Comparison of ENCODE assay signal across 10 mouse cellular contexts in the genomic region with DNA sequence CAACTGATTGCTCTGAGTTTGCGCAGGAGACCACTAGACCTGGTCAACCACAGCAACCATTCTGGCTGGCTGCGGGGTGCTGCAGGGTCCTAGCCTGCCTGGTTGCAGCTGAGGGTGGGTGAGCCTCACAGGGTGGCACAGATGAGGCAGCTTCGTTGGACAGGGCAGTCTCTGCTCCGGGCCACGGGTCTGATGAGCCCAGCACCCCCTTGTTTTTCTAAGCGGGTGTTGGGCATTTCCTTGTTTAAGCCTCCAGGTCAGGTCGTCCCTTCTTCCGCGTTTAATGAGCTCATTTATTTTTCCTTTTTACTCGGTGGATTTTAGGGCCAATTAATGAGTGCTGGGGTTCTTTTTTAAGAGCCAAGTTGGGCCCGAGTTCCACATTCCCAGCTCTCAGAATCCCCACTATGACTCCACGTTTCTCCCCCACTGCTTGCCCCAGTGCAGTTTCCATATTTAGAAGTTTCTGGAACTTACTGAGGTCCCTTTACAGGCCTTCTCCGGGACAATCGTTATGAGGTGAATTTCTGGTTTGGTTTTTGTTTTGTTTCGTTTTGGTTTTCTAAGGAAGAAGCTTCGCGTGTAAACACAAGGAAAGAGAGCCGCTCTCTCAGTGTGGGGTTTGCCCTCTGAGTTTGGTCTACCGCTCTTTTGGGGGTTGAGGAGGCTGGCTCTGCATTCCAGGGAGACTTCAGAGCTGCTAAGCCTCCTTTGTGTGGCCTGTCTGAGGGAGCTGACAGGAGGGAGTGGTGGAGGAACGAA. TPM values are rescaled to one million over a fixed set of nuclear protein-coding genes. Genes with fewer than 3 reads are reported as not detected.
DNase-seq lines count a peak whose midpoint lies in the region; ATAC-seq and TF ChIP-seq lines count a peak whose summit lies in the region.
"Had no signal": no experiment of that assay in that cellular context is flagged by ENCODE, and none has a peak within 500 bp of the region (broad histone marks: within the 10 kb centered on the region; RNA-seq: fewer than 3 reads in every experiment).

No protein-coding gene starts in this region.

- H3K79me2 ChIP-seq in myocyte (ENCODE audit: control insufficient read depth, insufficient read depth) = no peaks in the 10 kb centered on the region

- 13% methylated on average over 20 of the region's 20 CpGs for WGBS in forebrain, embryonic 14.5 days
- 66% methylated on average over 20 of the region's 20 CpGs for WGBS in liver, embryonic 11.5 days

- peak overlapping the region; percentile 12; the same call in 1 of the 2 replicates for H3K4me2 ChIP-seq in forebrain, embryonic 14.5 days (ENCODE audit: low read length)
- peak overlapping the region; percentile 48 for H3K4me2 ChIP-seq in myocyte (ENCODE audit: low read depth)
- H3K4me2 ChIP-seq in liver, embryonic 11.5 days = no peak overlapping the region

- peak; percentile 23 for DNase-seq in kidney, adult 18-20 months
- DNase-seq in kidney, adult 11 months = no peak
- DNase-seq in right cerebral cortex, adult 18-20 months = peak; percentile 31
- DNase-seq in right cerebral cortex, postnatal 36 days (ENCODE audit: low spot score in 2 of 2) = no peak
- peak; percentile 25 for DNase-seq in forebrain, embryonic 14.5 days (ENCODE audit: low spot score)
- DNase-seq in liver, embryonic 11.5 days (ENCODE audit: low spot score) = no peak
- DNase-seq: thymus, postnatal 4 days had no signal

- no peaks in the 10 kb centered on the region for H3K36me3 ChIP-seq in forebrain, embryonic 14.5 days (ENCODE audit: control insufficient read depth, insufficient read depth, low read length)
- no peaks in the 10 kb centered on the region for H3K36me3 ChIP-seq in myocyte (ENCODE audit: control insufficient read depth, insufficient read depth)
- H3K36me3 ChIP-seq in liver, embryonic 11.5 days (ENCODE audit: control insufficient read depth, insufficient read depth, low read length) = no peaks in the 10 kb centered on the region

- H3K9me3 ChIP-seq in forebrain, embryonic 14.5 days (replicated peaks; ENCODE audit: control insufficient read depth, low read length) = no peaks in the 10 kb centered on the region
- H3K9me3 ChIP-seq in liver, embryonic 11.5 days (ENCODE audit: control insufficient read depth, low read length) = no peaks in the 10 kb centered on the region
- H3K9me3 ChIP-seq: megakaryocyte, embryonic 14.5 days had no signal

- H3K27ac ChIP-seq in forebrain, embryonic 14.5 days (ENCODE audit: low read depth, low read length) = no peak overlapping the region
- no peak overlapping the region for H3K27ac ChIP-seq in liver, embryonic 11.5 days (ENCODE audit: low read depth, low read length)

- TF ChIP-seq POLR2A in myocyte (IDR thresholded peaks at IDR 0.05; ENCODE audit: insufficient read length, low read depth) = no peak

- H3K9ac ChIP-seq in forebrain, embryonic 14.5 days (ENCODE audit: low read length) = no peak overlapping the region
- H3K9ac ChIP-seq in liver, embryonic 11.5 days (ENCODE audit: low read depth, low read length) = no peak overlapping the region

- no peak overlapping the region for H3ac ChIP-seq in myocyte (ENCODE audit: control insufficient read depth, insufficient read length)

- peak; percentile 49; the same call in 1 of the 2 replicates for ATAC-seq in forebrain, embryonic 14.5 days
- no peak for ATAC-seq in liver, embryonic 11.5 days (replicated peaks; ENCODE audit: low FRiP score)
- ATAC-seq in erythroblast, adult 5-6 weeks (replicated peaks; ENCODE audit: low FRiP score, poor library complexity, severe bottlenecking) = no peak

- peaks cover 8% of the 10 kb centered on the region; the same call in 1 of the 2 replicates for H3K4me1 ChIP-seq in forebrain, embryonic 14.5 days (ENCODE audit: control insufficient read depth, insufficient read depth, low read length)
- H3K4me1 ChIP-seq in liver, embryonic 11.5 days (replicated peaks; ENCODE audit: control insufficient read depth, insufficient read depth, low read length) = no peaks in the 10 kb centered on the region; the same call in 1 of the 2 replicates

- H3K4me3 ChIP-seq in forebrain, embryonic 14.5 days (ENCODE audit: low read depth, low read length) = no peak overlapping the region
- no peak overlapping the region for H3K4me3 ChIP-seq in myocyte
- H3K4me3 ChIP-seq in liver, embryonic 11.5 days (ENCODE audit: low read depth, low read length) = no peak overlapping the region
- H3K4me3 ChIP-seq: megakaryocyte, embryonic 14.5 days had no signal

- H3K27me3 ChIP-seq in forebrain, embryonic 14.5 days (replicated peaks; ENCODE audit: control insufficient read depth, insufficient read depth, low read length) = no peaks in the 10 kb centered on the region
- peaks cover 1% of the 10 kb centered on the region for H3K27me3 ChIP-seq in myocyte (ENCODE audit: control insufficient read depth, insufficient read depth, insufficient read length)
- no peaks in the 10 kb centered on the region for H3K27me3 ChIP-seq in liver, embryonic 11.5 days (replicated peaks; ENCODE audit: control insufficient read depth, insufficient read depth, low read length)

TF ChIP-seq in myocyte, 11 proteins besides CTCF, POLR2A, EP300 and RAD21:
- TF ChIP-seq SRF (IDR thresholded peaks at IDR 0.05; ENCODE audit: control insufficient read depth, insufficient read length, low read depth) (no peak), REST (IDR thresholded peaks at IDR 0.05; ENCODE audit: insufficient read depth, insufficient read length) (no peak), MAX (IDR thresholded peaks at IDR 0.05; ENCODE audit: low read depth) (no peak), MYOG (IDR thresholded peaks at IDR 0.05; ENCODE audit: control insufficient read depth in 1 of 3, insufficient read depth in 1 of 3, insufficient read length in 2 of 3, low read depth in 2 of 3) (no peak), CEBPB (IDR thresholded peaks at IDR 0.05; ENCODE audit: insufficient read depth, poor library complexity, severe bottlenecking) (no peak), USF1 (IDR thresholded peaks at IDR 0.05; ENCODE audit: low read depth) (no peak), E2F4 (IDR thresholded peaks at IDR 0.05; ENCODE audit: insufficient read depth) (no peak), MYOD1 (IDR thresholded peaks at IDR 0.05; ENCODE audit: control insufficient read depth in 1 of 3, insufficient read length in 2 of 3, low read depth in 2 of 3) (no peak), TCF12 (IDR thresholded peaks at IDR 0.05; ENCODE audit: insufficient read depth, poor library complexity, severe bottlenecking) (no peak), POLR2AphosphoS2 (IDR thresholded peaks at IDR 0.05; ENCODE audit: insufficient read length, low read depth) (no peak), TCF3 (IDR thresholded peaks at IDR 0.05; ENCODE audit: insufficient read length, low read depth) (no peak)

RNA-seq across cellular contexts. Expression of a gene that starts 24.5 kb away (rescaled TPM):
- 32.9 and 33.5 TPM in 2 replicates for polyA plus RNA-seq in forebrain, embryonic 14.5 days (2014; fragmentation: Nextera tagmentation; extraction: Ambion mirVana)
- 14.2 TPM for polyA plus RNA-seq in myocyte (2012; fragmentation: generic; extraction: Trizol)
- polyA plus RNA-seq in liver, embryonic 11.5 days (2014; fragmentation: Nextera tagmentation; extraction: Ambion mirVana) = 77.9 and 81.9 TPM in 2 replicates
- 2.7 and 4.4 TPM in 2 replicates for total RNA-seq in erythroblast, adult 5-6 weeks (2015; ENCODE audit: low replicate concordance)
- 2.9 and 4.3 TPM in 2 replicates for total RNA-seq in erythroblast, adult 5-6 weeks (2017; ENCODE audit: low replicate concordance)

RNA-seq across cellular contexts. Expression of a gene that starts 50.6 kb away (rescaled TPM):
- 1.1 TPM in 2 replicates for polyA plus RNA-seq in forebrain, embryonic 14.5 days (2014; fragmentation: Nextera tagmentation; extraction: Ambion mirVana)
- polyA plus RNA-seq in myocyte (2012; fragmentation: generic; extraction: Trizol) = 0.07 TPM
- polyA plus RNA-seq in liver, embryonic 11.5 days (2014; fragmentation: Nextera tagmentation; extraction: Ambion mirVana) = 4.2 and 4.6 TPM in 2 replicates
- not detected in 2 replicates for total RNA-seq in erythroblast, adult 5-6 weeks (2015; ENCODE audit: low replicate concordance)
- not detected in 2 replicates for total RNA-seq in erythroblast, adult 5-6 weeks (2017; ENCODE audit: low replicate concordance)

Comparison
In these comparisons a context has a peak if more than half of its experiments do, and no peak if none do; other contexts are left out.
1. DNase-seq: peak in kidney, adult 18-20 months (single experiment), right cerebral cortex, adult 18-20 months (single experiment) and forebrain, embryonic 14.5 days (single experiment); none in kidney, adult 11 months (single experiment), right cerebral cortex, postnatal 36 days (0 of 2) and liver, embryonic 11.5 days (single experiment).